Mouse (Mus musculus): Measurements from ENCODE around the gene Atrnl1.

Gene Atrnl1

GRCm38 (mm10) chr19:58164896-58165634, 554.2 kb downstream of the Atrnl1 start:
- in situ Hi-C loops (cut with MboI; ENCODE audit: low pct_unique_long_range_greater_than_20kb in 1 of 2, low sequenced_read_pairs in 2 of 2, unreplicated experiment in 1 of 2) = no loop called here

- in situ Hi-C loops (cut with MboI; ENCODE audit: low pct_unique_long_range_greater_than_20kb in 1 of 2, low sequenced_read_pairs in 2 of 2, unreplicated experiment in 1 of 2) = no loop called here
Observed at GRCm38 (mm10) chr19:58165635-58166015, 554.8 kb downstream of the Atrnl1 start.

GRCm38 (mm10) chr19:58166147-58166546, 555.3 kb downstream of the Atrnl1 start:
- in situ Hi-C loops (cut with MboI; ENCODE audit: low pct_unique_long_range_greater_than_20kb in 1 of 2, low sequenced_read_pairs in 2 of 2, unreplicated experiment in 1 of 2) = no loop called here

- in situ Hi-C loops (cut with MboI; ENCODE audit: low pct_unique_long_range_greater_than_20kb in 1 of 2, low sequenced_read_pairs in 2 of 2, unreplicated experiment in 1 of 2) = no loop called here
Observed at GRCm38 (mm10) chr19:58178410-58178809, 567.6 kb downstream of the Atrnl1 start.

- in situ Hi-C loops (cut with MboI; ENCODE audit: low pct_unique_long_range_greater_than_20kb in 1 of 2, low sequenced_read_pairs in 2 of 2, unreplicated experiment in 1 of 2) = no loop called here
Observed at GRCm38 (mm10) chr19:58180773-58181172, 569.9 kb downstream of the Atrnl1 start.

Data from mouse embryonic stem cell (cell line).